Mouse (Mus musculus) embryonic facial prominence, embryonic 14.5 days (tissue): ENCODE measurements around the gene Fam196a. TPM values are rescaled to one million over a fixed set of nuclear protein-coding genes. Genes with fewer than 3 reads are reported as not detected.

Source experiments
- ATAC-seq: fragments of 200-750 bp; cut with Nextera tagmentation; 2 replicates; pipeline ENCODE4 v1.8.0; 2017; ENCODE audit warnings: low read depth, moderate number of reproducible peaks, moderate TSS enrichment
- DNase-seq: peaks from one replicate; pipeline ENCODE4 v3.0.0-alpha.2; 2015; ENCODE audit warnings: low spot score
- H3K27ac ChIP-seq: fragments of 300-500 bp; sonication (generic); replicated peaks from 2 replicates; pipeline ENCODE4 v1.5.1; 2014; ENCODE audit warnings: low read depth, mild to moderate bottlenecking, low read length, moderate library complexity
- H3K27me3 ChIP-seq: fragments of 300-500 bp; sonication (generic); replicated peaks from 2 replicates; pipeline ENCODE4 v1.6.1; 2014; ENCODE audit warnings: low read length; ENCODE audit not compliant: control insufficient read depth, insufficient read depth
- H3K36me3 ChIP-seq: fragments of 300-500 bp; sonication (generic); 2 replicates; pipeline ENCODE4 v1.6.1; 2014; ENCODE audit warnings: low read length, mixed read lengths; ENCODE audit not compliant: control insufficient read depth, insufficient read depth
- H3K4me1 ChIP-seq: fragments of 300-500 bp; sonication (generic); 2 replicates; pipeline ENCODE4 v1.6.1; 2014; ENCODE audit warnings: antibody characterized with exemption, low read length; ENCODE audit not compliant: control insufficient read depth, insufficient read depth
- H3K4me2 ChIP-seq: fragments of 300-500 bp; sonication (generic); 2 replicates; pipeline ENCODE4 v1.6.1; 2014; ENCODE audit warnings: low read depth, mild to moderate bottlenecking, low read length, moderate library complexity, mixed read lengths
- H3K4me3 ChIP-seq: fragments of 300-500 bp; sonication (generic); 2 replicates; pipeline ENCODE4 v1.5.1; 2014; ENCODE audit warnings: low read depth, mild to moderate bottlenecking, low read length
- H3K9ac ChIP-seq: fragments of 300-500 bp; sonication (generic); 2 replicates; pipeline ENCODE4 v1.6.1; 2014; ENCODE audit warnings: low read depth, mild to moderate bottlenecking, low read length, moderate library complexity, mixed read lengths
- H3K9me3 ChIP-seq: fragments of 300-500 bp; sonication (generic); 2 replicates; pipeline ENCODE4 v1.6.1; 2016; ENCODE audit warnings: low read length; ENCODE audit not compliant: control insufficient read depth
- WGBS: fragments of 180-500 bp; shearing (Covaris S2); extraction: QIAGEN DNeasy Blood & Tissue Kit; methylation state at CpG from one replicate; pipeline ENCODE4 v1.1.7; 2014; 5-methylcytosine and 5-hydroxymethylcytosine counted together
- polyA plus RNA-seq: library from polyadenylated mRNA; unstranded; fragments of >200 nt; fragmentation: Nextera tagmentation; extraction: Ambion mirVana; gene quantifications from 2 replicates; pipeline ENCODE4 v1.2.1, GENCODE M21; 2014

Fam196a gene
- polyA plus RNA-seq, 1 experiment from 2014 or later: 2.6 TPM

- under 1% methylated on average over 27 of the region's 37 CpGs for WGBS
- Histone ChIP-seq H3K9ac (peak overlapping the region; percentile 67), H3K27me3 (peaks cover 10% of the 10 kb centered on the region; the same call in 1 of the 2 replicates), H3K4me3 (peak overlapping the region; percentile 57), H3K36me3 (no peaks in the 10 kb centered on the region), H3K27ac (no peak overlapping the region; the same call in 1 of the 2 replicates), H3K9me3 (no peaks in the 10 kb centered on the region), H3K4me1 (peaks cover 8% of the 10 kb centered on the region), H3K4me2 (peak overlapping the region; percentile 96)
- no peak for DNase-seq
- peak; percentile 50 for ATAC-seq
Observed at GRCm38 (mm10) chr7:134937471-134937926, 731 bp downstream of the Fam196a start.

DNA sequence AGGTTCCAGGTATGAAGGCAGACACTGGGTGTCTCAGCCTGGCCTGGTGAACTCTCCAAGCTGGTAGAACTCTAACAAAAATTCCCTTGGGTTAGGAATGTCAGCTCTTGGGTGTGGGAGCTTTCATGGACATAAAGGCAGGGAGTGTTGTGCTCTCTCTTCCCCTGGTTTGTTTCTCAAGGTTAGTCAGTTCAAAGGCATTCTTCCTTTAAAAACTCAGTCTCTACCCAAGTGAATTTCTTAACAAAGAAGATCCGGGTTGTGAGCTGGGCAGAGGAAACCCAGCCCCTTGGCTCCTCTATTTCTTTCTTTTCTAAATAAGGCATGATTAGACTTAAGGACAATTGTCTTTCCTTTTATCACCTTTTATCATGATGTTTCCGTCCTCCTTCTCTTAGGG is 6.3 kb downstream of the Fam196a start:
- no peak for DNase-seq
- ATAC-seq: no peak
- Histone ChIP-seq H3K36me3 (no peaks in the 10 kb centered on the region), H3K4me1 (0 out of 2 replicates have a peak, but pooled peaks cover 3% of the 10 kb centered on the region), H3K4me2 (no peak overlapping the region), H3K9ac (no peak overlapping the region), H3K27me3 (peaks cover 5% of the 10 kb centered on the region; the same call in 1 of the 2 replicates), H3K27ac (no peak overlapping the region), H3K4me3 (no peak overlapping the region), H3K9me3 (no peaks in the 10 kb centered on the region)
- 73% methylated on average over 2 of the region's 2 CpGs for WGBS

- ATAC-seq: no peak
Observed at GRCm38 (mm10) chr7:134901992-134902391, 36.2 kb downstream of the Fam196a start.

DNA sequence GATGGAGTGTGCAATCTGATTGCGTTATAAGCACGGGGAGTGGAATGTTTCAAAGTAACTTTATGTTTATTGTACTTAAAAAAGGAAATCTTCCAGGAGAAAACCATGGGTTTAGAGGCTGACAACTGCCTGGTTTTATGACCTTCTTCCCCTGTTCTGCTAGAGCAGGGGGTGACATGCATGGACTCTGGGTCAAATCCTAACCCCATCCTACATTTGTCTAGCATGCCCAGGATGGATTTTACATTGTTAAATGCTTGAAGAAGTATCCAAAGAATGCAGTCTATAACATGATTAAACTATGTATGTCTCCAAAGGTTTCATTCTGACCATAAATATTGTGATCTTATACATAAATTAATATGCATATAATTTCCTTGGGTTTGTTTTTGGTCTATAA is 38.8 kb downstream of the Fam196a start:
- Histone ChIP-seq H3K4me2 (no peak overlapping the region), H3K9me3 (no peaks in the 10 kb centered on the region), H3K4me1 (no peaks in the 10 kb centered on the region), H3K4me3 (no peak overlapping the region), H3K27me3 (no peaks in the 10 kb centered on the region), H3K36me3 (0 out of 2 replicates have a peak, but pooled peaks cover 4% of the 10 kb centered on the region), H3K27ac (no peak overlapping the region), H3K9ac (no peak overlapping the region)
- ATAC-seq (no peak), DNase-seq (no peak)
- 90% methylated on average over 2 of the region's 2 CpGs for WGBS

More at GRCm38 (mm10) chr7:134901992-134902391, 36.2 kb downstream of the Fam196a start:
- Histone ChIP-seq H3K9ac (no peak overlapping the region), H3K36me3 (0 out of 2 replicates have a peak, but pooled peaks cover 2% of the 10 kb centered on the region), H3K4me2 (no peak overlapping the region), H3K9me3 (no peaks in the 10 kb centered on the region), H3K4me1 (no peaks in the 10 kb centered on the region), H3K27ac (no peak overlapping the region), H3K27me3 (no peaks in the 10 kb centered on the region), H3K4me3 (no peak overlapping the region)
- WGBS: 70% methylated on average over 2 of the region's 2 CpGs
- peak; percentile 12 for DNase-seq

- H3K4me3 ChIP-seq: no peak overlapping the region
- no peak overlapping the region for H3K27ac ChIP-seq
- H3K4me1 ChIP-seq: no peaks in the 10 kb centered on the region
- no peak overlapping the region for H3K9ac ChIP-seq
- H3K9me3 ChIP-seq: no peaks in the 10 kb centered on the region
- H3K27me3 ChIP-seq: no peaks in the 10 kb centered on the region
- H3K4me2 ChIP-seq: no peak overlapping the region
- DNase-seq (no peak), ATAC-seq (no peak)
- 0 out of 2 replicates have a peak, but pooled peaks cover 4% of the 10 kb centered on the region for H3K36me3 ChIP-seq
- 69% methylated on average over 2 of the region's 2 CpGs for WGBS
Observed at GRCm38 (mm10) chr7:134894604-134895003, 43.6 kb downstream of the Fam196a start.

GRCm38 (mm10) chr7:134892972-134893371 is 45.3 kb downstream of the Fam196a start:
- Histone ChIP-seq H3K4me3 (no peak overlapping the region), H3K9me3 (no peaks in the 10 kb centered on the region), H3K27me3 (no peaks in the 10 kb centered on the region), H3K36me3 (0 out of 2 replicates have a peak, but pooled peaks cover 4% of the 10 kb centered on the region), H3K4me1 (no peaks in the 10 kb centered on the region), H3K27ac (no peak overlapping the region), H3K9ac (no peak overlapping the region), H3K4me2 (no peak overlapping the region)
- ATAC-seq: no peak; the same call in 1 of the 2 replicates
- DNase-seq: no peak
- WGBS: 90% methylated on average over 4 of the region's 4 CpGs

DNA sequence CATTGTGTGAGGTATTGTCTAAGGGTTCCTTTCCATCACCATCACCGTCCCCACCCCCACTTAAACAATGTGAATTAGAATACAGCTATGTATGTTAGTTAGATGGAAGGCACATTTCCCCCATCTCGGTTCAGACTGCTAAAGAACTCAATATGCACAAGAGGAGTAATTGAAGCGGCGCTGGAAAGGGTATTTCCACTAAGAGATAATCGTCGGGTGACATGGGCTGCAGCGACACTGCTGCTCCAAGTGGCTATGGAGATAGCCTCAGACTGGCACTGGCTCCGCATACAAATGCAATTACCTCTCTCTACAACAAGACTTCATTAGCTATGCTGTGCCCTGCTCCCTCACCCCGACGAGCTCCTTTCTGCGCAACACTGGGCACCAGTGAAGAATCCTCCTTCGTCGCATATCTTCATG is 45.8 kb downstream of the Fam196a start:
- Histone ChIP-seq H3K36me3 (0 out of 2 replicates have a peak, but pooled peaks cover 4% of the 10 kb centered on the region), H3K9me3 (no peaks in the 10 kb centered on the region), H3K27ac (no peak overlapping the region), H3K4me3 (no peak overlapping the region), H3K4me2 (no peak overlapping the region), H3K9ac (no peak overlapping the region), H3K27me3 (no peaks in the 10 kb centered on the region), H3K4me1 (no peaks in the 10 kb centered on the region)
- ATAC-seq (no peak), DNase-seq (no peak)
- WGBS: 95% methylated on average over 13 of the region's 13 CpGs

GRCm38 (mm10) chr7:134883516-134883915 is 54.7 kb downstream of the Fam196a start:
- ATAC-seq (no peak), DNase-seq (no peak)
- Histone ChIP-seq H3K9me3 (no peaks in the 10 kb centered on the region), H3K4me1 (no peaks in the 10 kb centered on the region), H3K27ac (no peak overlapping the region), H3K4me2 (no peak overlapping the region), H3K27me3 (no peaks in the 10 kb centered on the region), H3K36me3 (peaks cover 7% of the 10 kb centered on the region; the same call in 1 of the 2 replicates), H3K4me3 (no peak overlapping the region), H3K9ac (no peak overlapping the region)
- WGBS: 76% methylated on average over 6 of the region's 6 CpGs

- Histone ChIP-seq H3K4me2 (no peak overlapping the region), H3K27ac (no peak overlapping the region), H3K4me3 (no peak overlapping the region), H3K4me1 (no peaks in the 10 kb centered on the region), H3K9me3 (no peaks in the 10 kb centered on the region), H3K36me3 (peaks cover 27% of the 10 kb centered on the region), H3K27me3 (no peaks in the 10 kb centered on the region), H3K9ac (no peak overlapping the region)
- ATAC-seq (no peak), DNase-seq (no peak)
- WGBS: 64% methylated on average over 6 of the region's 6 CpGs
Observed at GRCm38 (mm10) chr7:134880431-134880830, 57.8 kb downstream of the Fam196a start.
